Mouse (Mus musculus): ENCODE data around the gene Cd70. TPM values are rescaled to one million over a fixed set of nuclear protein-coding genes. Genes with fewer than 3 reads are reported as not detected.

The Cd70 gene
- 0.18 and 0.25 TPM in 2 replicates for polyA plus RNA-seq (2012; rRNA removed)

DNA sequence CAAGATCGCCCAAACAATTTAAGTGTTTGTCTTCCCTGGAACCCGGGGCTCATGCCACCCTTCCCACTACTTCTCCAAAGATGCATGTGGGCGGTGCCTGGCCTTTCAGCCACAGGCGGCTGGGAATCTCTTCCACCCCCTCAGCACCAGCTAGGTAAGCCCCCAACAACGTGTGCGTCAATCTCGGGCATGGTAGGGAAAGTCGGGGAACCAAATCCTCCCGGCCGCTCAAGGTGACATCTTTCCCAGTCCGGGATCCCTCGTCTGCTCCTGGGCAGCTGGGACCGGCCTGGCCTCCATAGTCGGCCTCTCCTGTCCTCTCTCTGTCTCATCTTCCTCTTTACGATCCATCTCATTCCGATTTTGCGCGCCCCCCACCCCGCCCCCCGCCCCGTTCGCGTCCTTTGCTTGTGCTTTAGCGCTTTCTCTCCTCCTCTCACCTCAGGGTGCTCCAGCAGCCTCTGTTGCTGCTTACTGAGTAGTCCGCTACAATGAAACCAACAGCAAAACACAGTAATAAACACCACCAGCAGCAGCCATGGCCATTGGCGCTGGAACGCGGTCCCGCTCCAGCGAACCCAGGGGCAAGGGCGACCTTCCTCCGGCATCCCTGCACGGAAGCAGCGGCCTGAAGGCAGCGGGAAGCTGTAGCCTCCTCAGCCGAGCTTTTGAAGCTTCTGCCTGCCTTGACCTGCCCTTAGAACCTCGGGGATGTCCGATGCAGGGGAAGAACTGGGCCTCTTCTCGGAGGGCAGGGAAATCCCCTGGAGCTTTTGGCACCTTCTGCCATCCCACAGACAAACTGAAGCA lies at the start of gene Cd70:
Cd70 (minus strand) TSS at position 784 of the 810 bp plus-strand sequence.
- DNase-seq (ENCODE audit: low spot score), result no peak

DNA sequence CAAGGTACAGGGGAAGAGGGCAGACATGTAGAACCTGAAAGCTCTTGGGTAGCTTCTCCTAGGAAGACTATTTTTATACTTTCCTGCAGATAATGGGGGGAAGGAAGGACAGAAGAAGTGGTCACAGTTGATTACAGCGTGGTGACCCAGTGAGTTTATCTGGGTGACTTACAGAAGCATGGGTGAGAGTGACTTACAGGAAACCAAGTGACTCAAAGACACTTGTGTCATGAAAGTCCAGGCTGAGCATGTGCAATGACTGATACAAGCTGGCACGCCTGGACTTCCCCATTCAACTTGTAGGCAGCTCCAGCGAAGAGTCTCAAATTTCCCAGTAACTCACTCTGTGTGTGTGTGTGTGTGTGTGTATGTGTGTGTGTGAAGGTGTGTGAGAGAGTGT lies 48.7 kb upstream of the Cd70 start:
- no peak for DNase-seq (ENCODE audit: low spot score)

DNA sequence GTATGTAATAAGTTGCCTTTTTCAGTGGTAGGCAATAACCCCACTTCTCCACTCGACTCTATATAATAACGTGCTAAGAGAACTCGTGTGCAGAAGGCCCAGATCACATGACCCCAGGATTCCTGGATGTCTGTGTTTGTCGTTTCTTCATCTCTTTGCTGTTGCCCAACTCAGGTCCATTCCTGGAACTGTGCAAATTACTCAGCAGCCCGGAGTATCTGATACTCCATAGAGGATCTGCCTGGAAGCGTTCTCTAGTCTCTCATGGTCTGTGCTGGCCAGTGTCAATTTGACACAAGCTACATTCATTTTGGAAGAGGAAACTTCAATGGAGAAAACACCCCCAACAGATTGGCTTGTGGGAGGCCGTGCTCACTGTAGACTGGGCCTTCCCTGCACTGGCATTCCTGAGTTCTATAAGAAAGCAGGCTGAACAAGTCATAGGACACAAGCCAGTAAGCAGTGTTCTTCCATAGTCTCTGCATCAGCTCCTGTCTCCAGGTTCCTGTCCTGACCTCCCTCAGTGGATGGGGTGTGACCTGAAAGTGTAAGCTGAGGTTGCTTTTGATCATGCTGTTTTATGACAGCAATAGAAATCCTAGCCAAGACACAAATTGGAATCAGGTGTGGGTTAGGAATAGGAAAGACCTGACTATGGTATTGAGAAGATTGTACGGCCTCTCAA lies 45.9 kb upstream of the Cd70 start:
- no peak for DNase-seq (ENCODE audit: low spot score)

DNA sequence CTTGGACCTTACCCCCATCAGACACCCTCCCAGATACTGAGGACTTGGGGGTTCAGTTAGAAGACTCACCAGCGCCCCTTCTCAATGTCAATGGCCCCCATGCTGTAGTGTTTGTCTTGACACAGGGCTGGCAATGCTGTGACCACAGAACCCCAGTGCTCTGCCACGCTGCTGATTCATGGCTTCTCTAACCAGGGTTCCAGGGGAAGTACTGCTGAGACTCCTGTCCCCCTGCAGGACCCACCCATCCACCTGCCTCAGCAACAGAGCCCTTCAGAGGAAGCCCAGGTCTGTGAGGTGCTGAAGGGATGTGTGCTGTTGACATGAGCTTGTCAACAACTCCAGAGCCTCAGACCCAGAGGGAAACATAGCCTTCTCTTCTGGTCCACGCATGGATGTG lies 45.2 kb upstream of the Cd70 start:
- DNase-seq (ENCODE audit: low spot score), result no peak

DNA sequence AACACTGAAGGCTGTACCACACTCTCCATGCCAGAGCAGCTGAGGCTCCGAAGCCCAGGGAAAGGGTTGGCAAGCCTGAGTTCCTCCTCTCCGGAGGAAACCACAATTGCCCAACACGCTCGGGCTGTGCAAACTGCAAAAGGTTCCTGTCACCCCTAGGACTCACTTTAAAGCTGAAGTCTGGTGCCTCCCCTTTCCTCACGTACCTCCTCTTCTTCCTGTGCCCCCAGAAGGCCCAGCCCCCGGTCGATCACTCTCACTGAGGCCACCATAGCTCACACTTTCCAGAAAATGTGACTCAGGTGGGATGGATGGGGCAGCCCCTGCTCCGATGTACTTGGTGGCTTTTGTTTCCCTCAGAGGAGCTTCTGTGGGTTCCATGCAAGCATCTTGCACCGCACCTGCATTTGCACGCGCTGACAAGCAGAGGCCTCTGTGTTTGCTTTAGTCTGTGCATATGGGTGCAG lies 44.5 kb upstream of the Cd70 start, which contains the start of gene Tnfsf14:
Tnfsf14 (minus strand) TSS at position 137 of the 467 bp plus-strand sequence.
- no peak for DNase-seq (ENCODE audit: low spot score)

DNA sequence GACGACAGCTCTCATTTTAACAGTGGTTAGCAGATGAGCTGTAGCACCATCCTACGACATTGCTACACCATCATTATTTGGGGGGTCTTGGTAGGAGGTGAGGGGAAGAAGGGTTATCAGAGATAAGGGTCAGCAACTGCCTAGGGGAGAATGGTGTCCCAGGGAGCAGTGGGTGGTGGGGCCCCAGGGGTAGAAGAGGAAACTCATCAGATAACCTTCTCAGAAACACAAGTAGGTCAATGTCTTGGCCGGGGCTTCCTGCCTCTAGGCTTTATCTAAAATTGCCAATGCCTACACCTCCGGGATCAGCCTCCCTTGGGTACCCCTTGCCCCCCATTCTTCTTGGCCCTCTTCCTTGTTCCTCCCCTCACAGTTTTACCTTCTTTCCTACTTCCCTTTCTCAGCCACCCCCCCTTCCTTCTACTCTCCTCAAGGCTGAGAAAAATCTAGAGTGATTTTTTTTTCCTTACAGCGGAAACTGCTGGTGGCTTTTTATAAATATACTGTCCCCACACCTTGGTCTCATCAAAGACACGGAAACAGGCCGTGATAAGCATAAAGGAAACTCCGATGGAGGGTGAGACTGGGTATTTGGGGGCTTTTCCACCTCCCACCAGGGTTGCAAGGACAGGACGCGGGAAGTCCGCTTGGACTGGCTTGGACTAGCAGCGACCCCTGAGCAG lies 39.1 kb upstream of the Cd70 start:
- no peak for DNase-seq (ENCODE audit: low spot score)

DNA sequence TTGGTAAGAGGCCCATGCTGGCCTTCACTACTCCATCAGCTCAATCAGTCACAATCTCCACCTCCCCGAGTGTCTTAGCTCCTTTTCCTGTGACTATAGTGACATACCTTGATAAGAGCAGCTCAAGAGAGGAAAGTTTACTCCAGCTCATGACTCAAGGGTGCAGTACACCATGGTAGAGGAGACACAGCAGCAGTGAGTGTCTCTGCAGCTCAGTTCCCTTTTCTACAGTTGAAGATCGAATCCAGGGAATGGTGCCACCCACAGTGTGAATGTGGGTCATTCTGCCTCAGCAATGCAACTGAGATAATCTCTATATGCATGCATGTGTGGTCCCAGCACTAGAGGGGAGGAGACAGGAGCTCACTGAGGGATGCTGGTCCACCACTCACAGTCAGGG lies 36.1 kb upstream of the Cd70 start:
- DNase-seq (ENCODE audit: low spot score), result no peak

DNA sequence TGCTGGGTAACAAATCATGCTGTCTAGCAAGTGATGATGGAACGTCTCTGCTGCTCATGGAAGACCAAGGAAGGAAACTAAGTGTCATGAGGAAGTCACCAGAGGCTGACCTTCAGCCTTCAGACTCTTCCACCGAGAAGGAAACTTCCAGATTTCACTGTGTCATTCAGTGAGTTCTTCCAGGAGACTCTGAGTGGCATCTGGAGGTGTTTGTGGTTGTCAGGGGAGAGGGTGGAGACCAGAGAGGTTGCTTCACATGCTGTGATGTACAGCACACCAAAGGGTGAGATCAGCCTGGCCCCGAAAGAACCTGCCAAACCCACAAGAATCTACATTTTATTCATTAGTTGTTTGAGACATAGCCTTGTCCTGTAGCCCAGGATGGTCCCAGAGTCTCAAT lies 33.3 kb upstream of the Cd70 start:
- DNase-seq (ENCODE audit: low spot score), result no peak

DNA sequence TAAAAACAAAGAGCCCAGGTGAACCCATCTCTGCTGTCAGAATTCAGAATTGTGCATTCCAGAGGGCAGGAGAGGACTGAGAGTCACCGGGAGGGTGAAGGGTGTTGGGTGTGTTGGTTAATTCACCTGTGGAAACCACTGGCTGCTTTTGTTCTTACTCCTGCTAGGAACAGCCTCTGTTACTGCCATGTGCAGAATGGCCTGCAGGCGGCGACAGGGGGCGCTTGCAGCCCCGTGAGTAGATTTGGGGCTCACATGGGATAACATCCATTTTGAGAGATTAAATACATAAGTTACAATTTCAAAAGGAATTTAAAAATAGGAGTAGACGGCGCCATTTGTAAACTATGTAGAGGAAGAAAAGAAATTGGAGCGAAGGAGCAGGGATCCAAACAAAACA lies 30.8 kb upstream of the Cd70 start:
- no peak for DNase-seq (ENCODE audit: low spot score)

DNA sequence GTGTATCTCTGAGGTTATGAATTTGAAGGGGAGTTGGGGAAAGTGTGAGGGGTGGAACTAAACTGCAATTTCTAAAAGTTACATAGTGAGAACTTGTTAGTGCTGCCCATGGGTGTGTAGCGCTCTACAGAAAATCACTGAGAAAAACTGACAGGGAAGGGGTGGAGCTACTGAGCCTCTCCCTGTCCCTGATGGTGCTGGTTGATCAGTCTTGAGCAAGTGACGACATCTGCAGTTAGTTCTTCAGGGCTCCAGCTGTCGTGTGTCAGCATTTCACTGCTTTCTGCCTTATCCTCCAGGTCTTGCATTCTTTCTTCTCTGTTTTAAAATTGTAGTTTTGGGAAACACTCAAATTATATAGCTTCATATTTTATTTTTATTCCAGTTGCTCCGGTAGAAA lies 23.8 kb upstream of the Cd70 start:
- no peak for DNase-seq (ENCODE audit: low spot score)

DNA sequence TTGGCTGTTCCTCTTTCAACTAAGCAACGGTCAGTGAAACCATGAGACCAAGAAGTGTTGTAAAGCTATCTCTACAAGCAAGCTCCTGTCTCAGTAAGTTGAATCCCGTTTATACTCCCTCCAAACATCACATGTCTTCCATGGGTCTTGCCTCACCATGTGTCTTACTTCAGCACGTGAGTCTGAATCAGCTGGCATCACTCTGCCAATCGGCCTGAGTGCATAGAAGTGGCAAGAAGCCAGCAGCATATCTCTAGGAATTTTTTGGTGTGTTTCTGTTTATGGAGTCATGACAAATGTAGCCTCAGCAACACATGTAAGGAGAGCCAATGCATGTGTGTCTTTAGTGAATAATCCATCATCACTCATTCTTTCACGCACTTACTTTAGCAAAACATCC lies 22.8 kb upstream of the Cd70 start:
- DNase-seq (ENCODE audit: low spot score), result no peak

DNA sequence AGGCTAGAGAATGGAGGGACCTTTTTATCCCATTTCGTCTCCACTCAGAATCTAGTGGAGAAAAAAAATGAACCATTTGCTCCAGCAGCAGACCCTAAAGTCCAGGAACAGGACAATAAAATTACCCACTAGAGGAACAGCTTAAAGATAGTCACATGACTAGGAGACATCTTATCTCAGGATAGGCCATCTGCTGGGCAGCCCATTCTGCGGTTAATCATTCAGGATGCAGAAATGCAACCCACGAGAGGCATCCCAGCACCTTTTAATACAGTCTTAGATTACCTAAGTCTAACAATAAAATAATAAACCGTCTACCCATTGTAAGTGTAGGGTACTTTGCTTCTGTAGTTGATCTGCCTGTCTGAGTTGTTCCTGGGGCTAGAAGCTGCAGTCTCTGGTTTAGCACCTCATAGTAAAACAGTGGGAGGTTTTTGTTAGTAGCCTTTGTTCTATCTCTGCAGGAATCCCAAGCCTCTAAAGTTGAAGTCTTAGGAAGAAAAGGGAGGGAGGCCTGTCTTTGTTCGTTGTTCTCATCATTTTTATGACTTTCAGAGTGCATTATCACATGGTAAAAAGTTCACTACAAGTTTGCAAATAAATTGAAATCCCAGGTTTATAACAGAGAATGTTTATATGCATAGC lies 21.2 kb upstream of the Cd70 start:
- no peak for DNase-seq (ENCODE audit: low spot score)

DNA sequence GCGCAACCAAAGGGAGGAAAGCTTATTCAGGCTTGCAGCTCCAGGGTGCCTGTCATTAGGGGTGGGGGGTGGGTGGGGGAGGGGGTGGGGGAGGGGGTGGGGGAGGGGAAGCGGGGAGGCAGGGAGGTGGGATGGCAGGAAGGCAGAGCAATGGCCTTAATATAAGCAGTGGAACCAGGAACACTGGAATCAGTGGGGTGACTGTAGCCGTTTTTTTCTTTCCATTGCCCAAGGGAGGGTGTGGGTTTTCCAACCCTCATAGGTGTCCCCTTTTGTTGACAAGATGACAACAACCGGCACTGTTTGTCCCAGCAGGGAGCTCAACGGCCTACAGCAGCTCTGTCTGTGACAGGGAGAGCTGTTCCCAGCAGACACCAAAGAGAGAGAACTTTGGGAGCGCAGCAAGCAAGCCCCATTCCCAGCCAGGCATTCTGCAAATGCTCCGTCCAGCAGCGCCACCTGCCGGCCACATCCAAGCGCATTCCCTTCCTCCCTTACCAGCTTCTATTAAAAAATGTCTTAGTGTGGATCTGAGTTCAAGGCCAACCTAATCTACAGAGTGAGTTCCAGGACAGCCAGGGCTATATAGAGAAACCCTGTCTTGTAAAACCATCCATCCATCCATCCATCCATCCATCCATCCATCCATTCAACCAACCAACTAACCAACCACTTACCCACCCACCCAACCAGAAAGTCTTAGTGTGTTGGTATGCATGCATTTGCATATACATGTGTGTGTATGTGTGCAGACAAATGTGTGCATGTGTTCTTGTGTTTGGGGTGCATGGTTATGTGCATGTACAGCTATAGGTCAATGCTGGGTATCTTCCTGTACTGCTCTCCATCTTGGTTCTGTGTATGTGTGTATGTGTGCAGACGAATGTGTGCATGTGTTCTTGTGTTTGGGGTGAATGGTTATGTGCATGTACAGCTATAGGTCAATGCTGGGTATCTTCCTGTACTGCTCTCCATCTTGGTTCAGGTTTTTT lies 17.5 kb upstream of the Cd70 start:
- peak; percentile 70 for DNase-seq (ENCODE audit: low spot score)

DNA sequence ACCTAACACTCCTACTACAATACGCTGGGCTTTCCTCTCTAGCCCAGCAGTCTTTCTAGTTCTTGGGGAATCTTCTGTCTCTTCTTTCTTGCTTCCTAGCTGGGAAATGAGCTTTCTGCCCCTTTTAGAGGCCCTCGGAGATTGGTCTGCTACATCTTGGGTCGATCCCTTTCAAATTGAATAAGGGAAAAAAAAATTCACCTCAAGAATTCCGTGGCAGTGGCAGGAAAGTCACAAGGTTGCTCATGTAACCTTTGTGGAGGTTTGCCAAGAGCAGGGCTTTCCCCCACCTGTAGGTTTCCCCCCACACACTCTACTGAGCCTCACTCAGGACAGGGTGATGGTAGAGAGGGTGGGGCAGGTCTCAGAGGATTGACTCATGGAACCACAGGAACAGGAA lies 4.2 kb upstream of the Cd70 start:
- DNase-seq (ENCODE audit: low spot score), result no peak

DNA sequence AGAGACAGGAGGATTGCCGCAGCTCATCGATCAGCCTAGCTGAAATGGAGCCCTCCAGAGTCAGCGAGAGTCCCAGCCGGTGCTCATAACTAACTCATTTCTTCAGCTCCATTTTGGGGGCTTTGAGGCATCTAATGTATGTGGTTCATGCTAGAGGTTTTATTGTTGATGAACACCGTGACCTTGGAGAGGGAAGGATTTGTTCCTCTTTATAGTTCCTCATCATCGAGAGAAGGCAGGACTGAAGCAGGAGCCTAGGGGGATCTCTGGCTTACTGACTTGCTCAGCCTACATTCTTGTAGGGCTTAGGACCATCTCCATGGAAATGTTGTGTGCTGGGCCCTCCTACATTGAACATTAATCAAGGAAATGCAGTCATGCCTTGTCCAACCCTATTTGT lies 3.4 kb upstream of the Cd70 start:
- no peak for DNase-seq (ENCODE audit: low spot score)

DNA sequence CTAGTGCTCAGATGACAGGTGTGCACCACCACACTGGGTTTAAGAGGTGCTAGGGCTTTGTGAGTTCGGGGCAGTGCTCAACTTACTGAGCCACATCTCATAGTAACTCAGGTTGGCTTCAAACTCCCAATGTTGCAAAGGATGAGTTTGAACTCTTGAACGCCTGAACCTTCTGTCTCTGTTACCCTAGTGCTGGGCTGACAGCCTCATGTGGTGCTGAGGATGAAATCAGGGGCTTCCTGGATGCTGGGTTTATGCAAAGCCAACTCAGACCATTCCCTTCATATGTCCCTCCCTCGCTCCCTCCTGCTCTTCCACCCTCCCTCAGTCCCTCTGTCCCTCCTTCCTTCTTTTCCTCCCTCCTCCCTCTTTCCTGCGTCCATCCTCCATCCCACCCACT lies 1.2 kb downstream of the Cd70 start:
- DNase-seq (ENCODE audit: low spot score), result no peak

DNA sequence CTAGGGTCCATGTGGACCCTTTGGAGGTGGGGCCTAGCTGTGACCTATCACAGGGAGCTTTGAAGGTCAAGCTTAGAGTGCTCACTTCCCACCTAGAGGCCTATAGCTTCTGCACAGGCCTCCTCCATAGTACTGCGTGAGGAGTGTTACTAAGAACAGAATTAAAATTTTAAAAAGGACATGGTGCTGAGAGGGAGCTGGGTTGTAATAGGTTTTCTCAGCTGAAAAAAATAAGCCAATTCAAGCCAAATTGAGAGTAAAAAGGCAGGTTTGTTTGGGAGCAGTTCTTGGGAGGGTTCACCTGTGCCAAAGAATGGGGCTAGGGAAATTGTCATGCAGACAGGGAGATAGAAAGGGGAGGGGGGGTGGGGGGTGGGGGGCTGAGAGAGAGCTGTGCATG lies 4.5 kb downstream of the Cd70 start:
- no peak for DNase-seq (ENCODE audit: low spot score)

DNA sequence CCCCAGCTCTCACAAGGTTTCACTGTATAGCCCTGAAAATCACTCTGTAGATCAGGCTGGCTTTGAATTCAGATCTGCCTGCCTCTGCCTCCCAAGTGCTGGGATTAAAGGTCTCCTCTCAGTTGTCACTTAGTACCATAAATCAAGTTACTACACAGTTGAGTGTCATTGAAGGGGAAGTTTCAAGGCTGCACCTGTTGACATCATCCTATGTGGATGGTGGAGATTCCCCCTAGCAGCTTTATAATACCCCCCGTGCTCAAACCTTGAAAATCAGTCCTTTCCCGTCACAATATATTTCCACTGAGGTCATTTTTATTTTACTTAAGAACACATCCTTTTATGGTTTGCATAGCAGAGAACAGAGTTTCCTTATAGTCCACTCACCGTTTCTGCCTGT lies 5.9 kb downstream of the Cd70 start:
- no peak for DNase-seq (ENCODE audit: low spot score)

DNA sequence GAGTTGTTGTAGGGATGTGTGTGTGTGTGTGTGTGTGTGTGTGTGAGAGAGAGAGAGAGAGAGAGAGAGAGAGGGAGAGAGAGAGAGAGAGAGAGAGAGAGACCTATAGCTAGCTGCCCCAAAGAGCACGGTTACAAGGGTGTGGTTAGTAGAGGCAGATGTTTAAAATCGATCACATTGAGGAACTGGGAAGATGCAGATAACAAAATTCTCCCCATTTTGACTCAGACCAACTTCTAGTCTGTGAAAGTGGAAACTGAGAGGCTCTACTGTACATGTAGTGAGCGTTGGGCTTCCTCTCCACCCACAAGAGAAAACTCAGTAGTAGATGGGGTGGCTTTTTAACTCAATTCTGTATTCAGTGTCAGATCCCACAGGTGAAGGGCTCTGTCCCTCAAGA lies 9.9 kb downstream of the Cd70 start:
- DNase-seq (ENCODE audit: low spot score), result no peak

DNA sequence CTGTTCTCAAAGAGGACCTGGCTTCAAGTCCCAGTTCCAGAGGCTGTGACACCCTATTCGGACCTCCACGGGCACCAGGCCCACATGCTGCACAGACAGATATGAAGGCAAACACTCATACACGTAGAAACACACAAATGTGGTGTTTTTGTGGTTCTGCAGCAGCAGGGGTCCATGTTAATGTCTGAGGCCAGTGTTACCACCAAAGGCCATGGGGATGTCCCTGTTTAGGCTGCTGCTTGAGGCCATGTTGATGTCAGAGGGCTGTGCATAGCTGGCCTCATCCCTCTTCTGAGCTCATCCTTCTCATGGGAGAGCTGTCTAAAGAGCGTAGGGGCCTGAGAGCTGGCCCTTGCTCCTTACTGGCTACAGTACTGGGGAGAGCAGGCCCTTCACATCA lies 10.9 kb downstream of the Cd70 start:
- no peak for DNase-seq (ENCODE audit: low spot score)

DNA sequence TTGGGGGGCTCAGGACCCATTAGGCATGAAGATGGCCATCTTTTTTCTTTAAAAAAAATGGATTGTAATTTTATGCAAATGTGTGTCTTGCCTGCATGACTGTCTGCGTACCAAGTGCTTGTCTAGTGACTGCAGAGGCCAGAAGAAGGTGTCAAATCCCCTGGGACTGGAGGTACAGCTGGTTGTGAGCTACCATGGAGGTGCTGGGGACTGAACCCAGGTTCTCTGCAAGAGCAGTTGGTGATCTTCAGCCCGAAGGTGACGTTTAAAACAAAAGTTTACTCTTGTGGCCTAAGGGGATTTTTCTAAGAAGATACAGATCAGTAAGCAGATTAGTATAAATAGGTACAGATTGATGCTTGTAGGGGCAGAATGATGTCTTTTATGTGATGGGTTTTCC lies 13.9 kb downstream of the Cd70 start:
- DNase-seq (ENCODE audit: low spot score), result no peak
